Mouse (Mus musculus) forebrain, embryonic 13.5 days (tissue): Measurements from ENCODE around the gene Plg. TPM values are rescaled to one million over a fixed set of nuclear protein-coding genes. Genes with fewer than 3 reads are reported as not detected.

ENCODE experiments used
- ATAC-seq: fragments of 200-750 bp; cut with Nextera tagmentation; 2 replicates; pipeline ENCODE4 v1.8.0; 2017
- H3K27ac ChIP-seq: fragments of 300-500 bp; sonication (generic); 2 replicates; pipeline ENCODE4 v1.5.1; 2015; ENCODE audit warnings: inconsistent platforms, mild to moderate bottlenecking, moderate library complexity
- H3K27me3 ChIP-seq: fragments of 300-500 bp; sonication (generic); 2 replicates; pipeline ENCODE4 v1.6.1; 2015; ENCODE audit warnings: mild to moderate bottlenecking, inconsistent platforms
- H3K36me3 ChIP-seq: fragments of 300-500 bp; sonication (generic); 2 replicates; pipeline ENCODE4 v1.6.1; 2015; ENCODE audit warnings: mild to moderate bottlenecking, inconsistent platforms; ENCODE audit not compliant: poor library complexity, severe bottlenecking
- H3K4me1 ChIP-seq: fragments of 300-500 bp; sonication (generic); 2 replicates; pipeline ENCODE4 v1.6.1; 2015; ENCODE audit warnings: inconsistent platforms
- H3K4me2 ChIP-seq: fragments of 300-500 bp; sonication (generic); 2 replicates; pipeline ENCODE4 v1.6.1; 2015; ENCODE audit warnings: inconsistent platforms, mild to moderate bottlenecking, moderate library complexity
- H3K4me3 ChIP-seq: fragments of 300-500 bp; sonication (generic); 2 replicates; pipeline ENCODE4 v1.5.1; 2015; ENCODE audit warnings: mild to moderate bottlenecking, inconsistent platforms
- H3K9ac ChIP-seq: fragments of 300-500 bp; sonication (generic); 2 replicates; pipeline ENCODE4 v1.6.1; 2015; ENCODE audit warnings: mild to moderate bottlenecking, inconsistent platforms
- H3K9me3 ChIP-seq: fragments of 300-500 bp; sonication (generic); replicated peaks from 2 replicates; pipeline ENCODE4 v1.6.1; 2016; ENCODE audit warnings: inconsistent platforms
- WGBS: fragments of 180-500 bp; shearing (Covaris S2); methylation state at CpG from one replicate; pipeline ENCODE4 v1.1.7; 2015; 5-methylcytosine and 5-hydroxymethylcytosine counted together
- polyA plus RNA-seq: library from polyadenylated mRNA; unstranded; fragments of >200 nt; fragmentation: Nextera tagmentation; extraction: Ambion mirVana; gene quantifications from 2 replicates; pipeline ENCODE4 v1.2.1, GENCODE M21; 2015

Gene Plg
- polyA plus RNA-seq, 1 experiment from 2014 or later = 0.10 TPM

DNA sequence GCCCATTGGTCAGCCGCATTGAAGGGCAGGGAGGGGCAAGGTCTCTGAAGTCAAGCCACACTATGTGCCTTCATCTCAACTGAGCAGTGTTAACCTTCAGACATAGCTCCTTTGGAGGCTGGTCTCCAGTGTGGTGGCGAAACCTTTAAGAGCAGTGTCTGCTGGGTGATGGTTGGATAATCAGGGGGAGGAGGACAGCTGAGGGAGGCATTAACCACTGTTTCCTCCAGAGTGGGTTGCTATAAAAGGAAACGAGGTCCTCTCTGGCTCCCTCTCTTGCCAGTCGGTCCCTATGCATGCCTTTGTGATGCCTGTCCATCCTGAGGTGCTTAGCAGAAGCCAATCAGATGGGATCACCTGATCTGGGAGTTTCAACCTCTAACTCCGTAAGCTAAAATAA is 90.3 kb downstream of the Plg start:
- Histone ChIP-seq H3K27me3 (no peaks in the 10 kb centered on the region), H3K9ac (no peak overlapping the region), H3K4me1 (no peaks in the 10 kb centered on the region), H3K4me2 (no peak overlapping the region), H3K4me3 (no peak overlapping the region), H3K36me3 (no peaks in the 10 kb centered on the region), H3K9me3 (no peaks in the 10 kb centered on the region), H3K27ac (no peak overlapping the region)
- 77% methylated on average over 5 of the region's 5 CpGs for WGBS
- ATAC-seq = no peak

Other genes with a start within 250 kb of the Plg start
- gene Map3k4, start 59.8 kb upstream of the Plg start, polyA plus RNA-seq = 44.9 and 46.4 TPM in 2 replicates
- gene Slc22a3, start 129.1 kb downstream of the Plg start, polyA plus RNA-seq = 0.10 and 0.11 TPM in 2 replicates
- 0.17 TPM in 1 of 2 replicates, not detected in the other for gene Slc22a2, start 205.5 kb downstream of the Plg start, polyA plus RNA-seq